Mouse (Mus musculus) brown adipose tissue, adult 24 weeks (tissue): ENCODE results near the gene Hectd3. TPM values are rescaled to one million over a fixed set of nuclear protein-coding genes. Genes with fewer than 3 reads are reported as not detected.

Source experiments
- H3K27ac ChIP-seq: fragments of 200-500 bp; replicated peaks from 2 replicates; pipeline ENCODE4 v1.5.1; 2012; ENCODE audit warnings: low read depth, mild to moderate bottlenecking, low read length
- H3K4me1 ChIP-seq: fragments of 200-500 bp; 2 replicates; pipeline ENCODE4 v1.6.1; 2012; ENCODE audit warnings: low read length, mixed read lengths; ENCODE audit not compliant: control insufficient read depth, insufficient read depth, insufficient read length
- H3K4me3 ChIP-seq: fragments of 200-500 bp; 2 replicates; pipeline ENCODE4 v1.5.1; 2012; ENCODE audit warnings: low read depth, mild to moderate bottlenecking, low read length, moderate library complexity; ENCODE audit not compliant: insufficient read depth
- polyA plus RNA-seq: library from polyadenylated mRNA; stranded (reverse); fragments of >200 nt; gene quantifications from 2 replicates; pipeline ENCODE4 v1.2.4, GENCODE M21; 2012; ENCODE audit not compliant: missing spikeins, insufficient read depth, insufficient read length

Hectd3 gene
- polyA plus RNA-seq, 1 experiment = 15.5 TPM

- H3K4me1 ChIP-seq = no peaks in the 10 kb centered on the region
- H3K4me3 ChIP-seq = no peak overlapping the region
- no peak overlapping the region for H3K27ac ChIP-seq
Measured at GRCm38 (mm10) chr4:117002543-117003521, 7.7 kb downstream of the Hectd3 start.

GRCm38 (mm10) chr4:117004649-117005048 lies 9.5 kb downstream of the Hectd3 start:
- H3K27ac ChIP-seq = no peak overlapping the region
- H3K4me1 ChIP-seq = no peaks in the 10 kb centered on the region
- no peak overlapping the region for H3K4me3 ChIP-seq

- no peaks in the 10 kb centered on the region for H3K4me1 ChIP-seq
- no peak overlapping the region for H3K27ac ChIP-seq
- H3K4me3 ChIP-seq = no peak overlapping the region
Measured at GRCm38 (mm10) chr4:117005611-117006400, 10.7 kb downstream of the Hectd3 start.

GRCm38 (mm10) chr4:117007058-117007457 lies 11.9 kb downstream of the Hectd3 start:
- no peak overlapping the region for H3K27ac ChIP-seq
- H3K4me1 ChIP-seq = no peaks in the 10 kb centered on the region
- H3K4me3 ChIP-seq = no peak overlapping the region

GRCm38 (mm10) chr4:117010231-117010630 lies 15.1 kb downstream of the Hectd3 start:
- Histone ChIP-seq H3K4me3 (no peak overlapping the region), H3K27ac (no peak overlapping the region), H3K4me1 (no peaks in the 10 kb centered on the region)

- Histone ChIP-seq H3K27ac (no peak overlapping the region), H3K4me1 (no peaks in the 10 kb centered on the region), H3K4me3 (no peak overlapping the region)
Measured at GRCm38 (mm10) chr4:117013596-117013995, 18.5 kb downstream of the Hectd3 start.

- Histone ChIP-seq H3K4me3 (no peak overlapping the region), H3K4me1 (no peaks in the 10 kb centered on the region)
Measured at GRCm38 (mm10) chr4:117014901-117015415, 19.8 kb downstream of the Hectd3 start.

GRCm38 (mm10) chr4:117017738-117018137 lies 22.6 kb downstream of the Hectd3 start:
- no peak overlapping the region for H3K27ac ChIP-seq
- no peaks in the 10 kb centered on the region for H3K4me1 ChIP-seq
- H3K4me3 ChIP-seq = no peak overlapping the region

More at GRCm38 (mm10) chr4:117014901-117015415, 19.8 kb downstream of the Hectd3 start:
- no peak overlapping the region for H3K27ac ChIP-seq

- H3K4me3 ChIP-seq = no peak overlapping the region
- no peak overlapping the region for H3K27ac ChIP-seq
- H3K4me1 ChIP-seq = no peaks in the 10 kb centered on the region
Measured at GRCm38 (mm10) chr4:117018327-117018726, 23.2 kb downstream of the Hectd3 start.

GRCm38 (mm10) chr4:117019206-117020134 lies 24.4 kb downstream of the Hectd3 start, which contains the start of gene Eif2b3:
Gene Eif2b3, plus strand, starts transcription at chr4:117019402.
- Histone ChIP-seq H3K4me3 (peak within 1 kb of the TSS; percentile 92), H3K27ac (peak within 1 kb of the TSS; percentile 56), H3K4me1 (no peaks in the 10 kb centered on the region)

GRCm38 (mm10) chr4:117023469-117023868 lies 28.4 kb downstream of the Hectd3 start:
- H3K27ac ChIP-seq = no peak overlapping the region
- H3K4me1 ChIP-seq = no peaks in the 10 kb centered on the region
- H3K4me3 ChIP-seq = no peak overlapping the region

GRCm38 (mm10) chr4:117031105-117031504 lies 36.0 kb downstream of the Hectd3 start:
- no peaks in the 10 kb centered on the region for H3K4me1 ChIP-seq
- no peak overlapping the region for H3K4me3 ChIP-seq
- H3K27ac ChIP-seq = no peak overlapping the region

- peaks cover 10% of the 10 kb centered on the region for H3K4me1 ChIP-seq
- H3K27ac ChIP-seq = no peak overlapping the region
- H3K4me3 ChIP-seq = no peak overlapping the region
Measured at GRCm38 (mm10) chr4:117039925-117040687, 45.0 kb downstream of the Hectd3 start.

GRCm38 (mm10) chr4:117040791-117041190 lies 45.7 kb downstream of the Hectd3 start:
- Histone ChIP-seq H3K4me3 (no peak overlapping the region), H3K4me1 (peaks cover 10% of the 10 kb centered on the region), H3K27ac (peak overlapping the region; percentile 97)
